Mouse (Mus musculus): ENCODE measurements around the gene Gm27021. TPM values are rescaled to one million over a fixed set of nuclear protein-coding genes. Genes with fewer than 3 reads are reported as not detected.
"Not testable (repeated sequence)": the region's sequence is repeated elsewhere in the genome, so short reads cannot be mapped to it uniquely, and the experiment has no call there.

Gene Gm27021
- polyA plus RNA-seq, 1 experiment from 2014 or later: 6.8 TPM

DNA sequence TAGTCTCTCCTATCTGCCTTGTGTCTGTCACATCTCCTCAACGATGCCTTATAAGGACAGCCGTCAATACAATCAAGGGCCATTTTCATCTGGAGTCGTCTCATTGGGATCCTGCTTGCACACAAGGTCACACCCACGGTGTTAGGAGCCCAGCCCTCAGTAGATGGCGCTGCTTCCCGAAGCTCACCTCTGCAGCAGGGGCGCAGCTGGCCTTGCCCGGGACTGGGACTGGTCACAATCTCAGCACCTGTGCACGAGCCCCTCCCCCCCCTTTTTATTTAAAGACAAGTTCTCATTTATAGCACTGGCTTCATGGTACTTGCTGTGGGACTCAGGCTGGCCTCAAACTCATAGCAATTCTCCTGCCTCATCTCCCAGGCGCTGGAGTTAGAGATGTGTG is 15.7 kb upstream of the Gm27021 start:
- Histone ChIP-seq H3K36me3 (replicated peaks) (no peaks in the 10 kb centered on the region), H3K27me3 (replicated peaks) (no peaks in the 10 kb centered on the region), H3K27ac (no peak overlapping the region), H3K4me3 (no peak overlapping the region), H3K4me1 (no peaks in the 10 kb centered on the region; the same call in 1 of the 2 replicates), H3K4me2 (no peak overlapping the region), H3K9ac (no peak overlapping the region), H3K9me3 (no peaks in the 10 kb centered on the region)
- 15% methylated on average over 10 of the region's 10 CpGs for WGBS
- no peak for ATAC-seq (replicated peaks)

DNA sequence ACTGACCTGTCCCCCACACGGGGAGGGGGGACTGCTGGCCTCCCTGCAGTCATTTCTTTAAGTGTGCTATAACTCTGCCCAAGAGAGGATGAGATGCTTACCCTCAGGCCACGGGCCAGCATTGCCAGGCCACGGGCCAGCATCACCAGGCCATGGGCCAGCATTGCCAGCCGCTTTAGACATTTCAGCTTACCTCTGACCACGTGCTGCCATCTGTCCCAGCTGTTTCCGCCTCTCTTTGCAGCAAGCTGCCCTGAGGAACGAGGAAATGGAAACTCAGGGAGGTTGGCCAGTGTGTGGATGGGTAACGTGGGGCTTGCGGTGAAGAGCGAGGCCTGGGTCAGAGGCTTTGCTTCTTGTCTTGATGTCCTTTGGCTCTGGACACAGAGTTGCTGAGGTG is 13.2 kb upstream of the Gm27021 start:
- WGBS: 79% methylated on average over 10 of the region's 10 CpGs
- no peak overlapping the region for H3K4me3 ChIP-seq
- no peaks in the 10 kb centered on the region; the same call in 1 of the 2 replicates for H3K4me1 ChIP-seq
- ATAC-seq (replicated peaks): no peak
- H3K27ac ChIP-seq: no peak overlapping the region
- no peaks in the 10 kb centered on the region for H3K36me3 ChIP-seq (replicated peaks)
- H3K9ac ChIP-seq: no peak overlapping the region
- no peaks in the 10 kb centered on the region for H3K9me3 ChIP-seq
- no peaks in the 10 kb centered on the region for H3K27me3 ChIP-seq (replicated peaks)
- no peak overlapping the region for H3K4me2 ChIP-seq

DNA sequence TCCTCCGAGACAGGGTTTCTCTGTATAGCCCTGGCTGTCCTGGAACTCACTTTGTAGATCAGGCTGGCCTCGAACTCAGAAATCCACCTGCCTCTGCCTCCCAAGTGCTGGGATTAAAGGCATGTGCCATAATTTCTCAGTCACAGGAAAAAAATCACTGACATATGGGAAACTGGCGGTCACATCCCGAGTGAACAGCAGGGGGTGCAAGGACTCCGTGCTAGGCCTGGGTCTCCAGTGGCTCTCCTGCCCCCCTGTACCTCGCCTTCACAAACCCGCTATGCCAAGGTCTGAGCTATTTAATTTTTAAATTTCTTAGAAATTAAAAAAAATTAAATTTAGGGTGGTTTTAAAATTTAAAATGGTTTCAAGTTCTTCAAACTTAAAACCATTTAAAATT is 12.5 kb upstream of the Gm27021 start:
- ATAC-seq (replicated peaks); H3K9ac ChIP-seq; H3K4me2 ChIP-seq; H3K9me3 ChIP-seq; H3K4me1 ChIP-seq; H3K27ac ChIP-seq; H3K4me3 ChIP-seq; H3K36me3 ChIP-seq (replicated peaks); H3K27me3 ChIP-seq (replicated peaks): not testable (repeated sequence)
- WGBS: 58% methylated on average over 7 of the region's 7 CpGs

DNA sequence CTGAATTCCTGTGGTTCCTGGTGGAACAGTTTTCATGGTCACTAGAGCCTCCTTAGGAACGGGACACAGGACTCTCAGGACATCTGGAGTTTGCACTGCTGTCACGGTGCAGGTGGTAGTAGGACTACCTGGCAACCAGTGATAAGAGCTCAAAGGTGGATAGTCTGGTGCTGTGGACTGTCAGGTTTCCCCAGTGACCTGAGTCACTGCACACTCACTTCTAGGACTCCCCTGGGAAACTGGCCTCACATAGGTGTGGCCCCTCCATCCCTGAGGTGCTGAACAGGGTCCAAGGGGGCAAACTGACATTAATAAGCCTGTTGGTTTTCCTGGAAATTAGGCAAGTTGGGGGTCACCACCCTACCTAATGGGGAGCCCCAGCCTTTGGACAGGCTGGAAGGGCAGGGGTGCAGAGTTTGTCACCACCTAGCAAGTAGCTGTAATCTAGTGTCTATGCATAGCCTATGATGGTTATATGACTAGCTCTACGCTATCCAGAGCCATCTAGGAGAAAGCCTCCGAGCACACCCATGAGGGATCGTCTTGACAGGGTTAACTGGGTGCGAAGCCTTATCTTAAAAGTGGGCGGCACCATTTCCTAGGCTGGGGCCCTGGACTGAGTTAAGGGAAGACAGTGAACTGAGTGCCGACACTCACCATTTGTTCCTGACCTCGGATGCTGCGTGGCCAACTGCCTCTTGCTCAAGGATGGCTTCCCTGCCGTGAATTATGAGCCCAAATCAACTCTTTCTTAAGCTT is 11.9 kb upstream of the Gm27021 start:
- ATAC-seq (replicated peaks): no peak
- 78% methylated on average over 11 of the region's 11 CpGs for WGBS
- no peaks in the 10 kb centered on the region for H3K36me3 ChIP-seq (replicated peaks)
- no peaks in the 10 kb centered on the region; the same call in 1 of the 2 replicates for H3K4me1 ChIP-seq
- no peak overlapping the region for H3K9ac ChIP-seq
- H3K27me3 ChIP-seq (replicated peaks): no peaks in the 10 kb centered on the region
- H3K4me2 ChIP-seq: no peak overlapping the region
- H3K4me3 ChIP-seq: no peak overlapping the region
- no peaks in the 10 kb centered on the region for H3K9me3 ChIP-seq
- no peak overlapping the region for H3K27ac ChIP-seq

DNA sequence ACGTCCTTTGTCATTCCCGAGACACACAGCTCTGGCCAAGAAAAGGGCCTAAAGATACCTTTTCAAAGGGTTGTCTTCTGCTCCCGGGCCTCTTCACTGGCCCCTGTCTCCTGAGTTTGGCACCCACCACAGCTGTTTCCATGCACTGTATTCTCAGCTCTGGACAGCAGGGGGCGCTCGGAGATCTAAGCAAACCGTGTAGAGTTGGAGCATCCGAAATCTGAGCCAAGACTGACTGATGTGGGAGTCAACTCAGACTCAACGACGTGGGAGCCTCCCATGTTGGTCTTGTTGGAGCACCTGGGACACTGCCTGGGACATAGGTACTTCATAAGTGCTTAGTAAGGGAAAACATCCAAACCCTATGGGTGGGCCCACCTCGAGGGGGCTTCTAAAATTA is 10.6 kb upstream of the Gm27021 start:
- WGBS: 11% methylated on average over 10 of the region's 10 CpGs
- H3K4me2 ChIP-seq: no peak overlapping the region
- no peak overlapping the region for H3K27ac ChIP-seq
- H3K4me1 ChIP-seq: no peaks in the 10 kb centered on the region; the same call in 1 of the 2 replicates
- H3K36me3 ChIP-seq (replicated peaks): peaks cover 2% of the 10 kb centered on the region; the same call in 1 of the 2 replicates
- H3K9ac ChIP-seq: no peak overlapping the region
- H3K4me3 ChIP-seq: no peak overlapping the region
- ATAC-seq (replicated peaks): 0 out of 2 replicates have a peak, but pooled peaks have one; percentile 56
- H3K9me3 ChIP-seq: no peaks in the 10 kb centered on the region
- no peaks in the 10 kb centered on the region for H3K27me3 ChIP-seq (replicated peaks)

DNA sequence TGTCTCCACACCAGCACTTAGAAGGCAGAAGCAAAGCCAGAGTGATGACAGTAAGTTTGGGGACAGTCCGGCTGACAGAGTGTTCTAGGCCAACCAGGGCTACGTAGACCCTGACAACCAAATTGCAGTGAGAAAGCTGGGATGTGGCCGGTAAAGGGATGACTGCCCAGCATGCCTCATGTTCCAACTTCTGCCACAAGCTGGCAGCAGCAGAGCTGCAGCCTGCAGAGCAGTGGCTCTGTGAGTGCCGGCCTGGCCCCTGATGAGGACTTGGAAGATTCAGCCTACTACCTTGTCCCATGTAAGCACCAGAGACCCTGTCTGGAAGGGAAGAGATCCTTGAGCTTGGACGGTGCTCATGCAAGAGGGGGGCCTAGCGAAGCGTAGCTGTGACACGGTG is 7.8 kb upstream of the Gm27021 start:
- Histone ChIP-seq H3K9me3 (no peaks in the 10 kb centered on the region), H3K27ac (no peak overlapping the region), H3K4me2 (no peak overlapping the region), H3K36me3 (replicated peaks) (peaks cover 18% of the 10 kb centered on the region; the same call in 1 of the 2 replicates), H3K9ac (no peak overlapping the region), H3K27me3 (replicated peaks) (no peaks in the 10 kb centered on the region), H3K4me3 (no peak overlapping the region), H3K4me1 (peaks cover 8% of the 10 kb centered on the region; the same call in 1 of the 2 replicates)
- ATAC-seq (replicated peaks): no peak
- 75% methylated on average over 8 of the region's 8 CpGs for WGBS

DNA sequence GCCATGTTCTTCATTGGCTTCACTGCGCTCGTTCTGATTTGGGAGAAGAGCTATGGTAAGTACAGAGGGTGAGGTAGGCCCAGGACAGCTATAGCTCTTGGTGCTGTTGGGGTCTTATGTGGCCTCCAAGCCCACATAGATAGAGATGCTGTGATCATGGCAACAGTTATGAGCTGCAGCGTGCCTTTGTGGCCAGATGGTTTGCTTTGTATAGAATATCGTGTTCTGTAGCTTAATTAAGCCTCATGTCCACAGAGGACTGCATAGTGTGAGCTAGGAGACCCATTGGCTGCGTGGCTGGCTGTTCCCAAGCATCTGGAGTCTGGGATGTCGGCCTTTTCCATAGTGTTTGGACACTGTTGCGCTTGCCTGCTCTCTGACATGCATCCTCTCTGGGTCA is 5.4 kb upstream of the Gm27021 start:
- Histone ChIP-seq H3K4me3 (no peak overlapping the region), H3K9me3 (no peaks in the 10 kb centered on the region), H3K36me3 (replicated peaks) (peaks cover 18% of the 10 kb centered on the region; the same call in 1 of the 2 replicates), H3K27ac (no peak overlapping the region), H3K4me1 (peaks cover 24% of the 10 kb centered on the region), H3K9ac (no peak overlapping the region), H3K27me3 (replicated peaks) (no peaks in the 10 kb centered on the region), H3K4me2 (no peak overlapping the region)
- WGBS: 93% methylated on average over 7 of the region's 7 CpGs
- ATAC-seq (replicated peaks): no peak

DNA sequence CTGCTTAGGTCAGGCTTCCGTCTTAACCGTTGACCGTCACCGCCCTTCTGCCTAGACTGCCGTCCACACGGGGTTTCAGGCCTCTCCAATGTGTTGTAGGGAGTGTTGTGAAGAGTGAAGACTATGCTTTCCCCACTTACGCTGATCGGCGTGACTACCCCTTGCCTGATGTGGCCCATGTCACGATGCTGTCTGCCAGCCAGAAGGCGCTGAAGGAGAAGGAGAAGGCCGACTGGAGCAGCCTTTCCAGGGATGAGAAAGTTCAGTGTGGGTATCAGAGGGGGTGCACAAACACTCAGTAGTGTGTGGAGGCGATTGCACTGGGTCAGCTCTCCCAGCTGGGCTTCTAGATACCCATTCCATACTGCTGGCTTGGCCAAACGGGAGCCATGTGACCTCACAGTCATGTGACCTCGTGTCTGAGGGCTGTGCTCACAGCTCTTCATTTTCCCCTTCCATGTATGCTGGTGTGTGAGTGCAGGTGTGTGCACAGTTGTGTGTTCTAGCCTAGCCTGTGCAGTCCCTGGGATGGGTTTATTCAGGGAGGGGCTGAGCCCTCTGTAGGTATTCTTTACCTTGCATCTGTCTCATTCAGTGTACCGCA is 4.8 kb upstream of the Gm27021 start:
- H3K27me3 ChIP-seq (replicated peaks): no peaks in the 10 kb centered on the region
- no peak overlapping the region for H3K27ac ChIP-seq
- 93% methylated on average over 16 of the region's 16 CpGs for WGBS
- H3K9me3 ChIP-seq: no peaks in the 10 kb centered on the region
- no peak overlapping the region for H3K4me3 ChIP-seq
- no peak overlapping the region for H3K4me2 ChIP-seq
- H3K9ac ChIP-seq: no peak overlapping the region
- H3K4me1 ChIP-seq: peaks cover 24% of the 10 kb centered on the region
- ATAC-seq (replicated peaks): no peak
- peaks cover 18% of the 10 kb centered on the region; the same call in 1 of the 2 replicates for H3K36me3 ChIP-seq (replicated peaks)

DNA sequence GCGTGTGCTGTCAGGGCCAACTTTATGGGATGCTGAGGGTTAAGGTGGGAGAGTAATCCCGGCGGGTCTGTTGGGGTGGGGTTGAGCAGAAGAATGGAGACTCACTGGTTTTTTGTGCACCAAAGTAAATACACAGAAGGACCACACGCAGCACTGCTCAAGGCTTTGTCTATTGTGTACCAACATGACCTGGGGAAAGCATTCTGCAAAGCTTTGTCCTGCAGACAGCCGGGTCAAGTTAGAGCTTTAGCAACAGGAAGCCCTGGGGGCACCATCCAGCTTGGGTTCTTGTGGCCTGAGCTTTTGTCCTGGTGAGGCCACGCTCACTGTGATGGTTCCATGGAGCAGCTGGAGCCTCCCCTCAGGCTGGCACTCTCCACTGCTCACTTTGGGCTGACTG is 3.9 kb upstream of the Gm27021 start:
- Histone ChIP-seq H3K9me3 (no peaks in the 10 kb centered on the region), H3K4me1 (peaks cover 30% of the 10 kb centered on the region), H3K4me3 (no peak overlapping the region), H3K9ac (no peak overlapping the region), H3K27me3 (replicated peaks) (no peaks in the 10 kb centered on the region), H3K27ac (no peak overlapping the region), H3K4me2 (no peak overlapping the region), H3K36me3 (replicated peaks) (peaks cover 18% of the 10 kb centered on the region; the same call in 1 of the 2 replicates)
- ATAC-seq (replicated peaks): no peak
- WGBS: 53% methylated on average over 6 of the region's 6 CpGs

DNA sequence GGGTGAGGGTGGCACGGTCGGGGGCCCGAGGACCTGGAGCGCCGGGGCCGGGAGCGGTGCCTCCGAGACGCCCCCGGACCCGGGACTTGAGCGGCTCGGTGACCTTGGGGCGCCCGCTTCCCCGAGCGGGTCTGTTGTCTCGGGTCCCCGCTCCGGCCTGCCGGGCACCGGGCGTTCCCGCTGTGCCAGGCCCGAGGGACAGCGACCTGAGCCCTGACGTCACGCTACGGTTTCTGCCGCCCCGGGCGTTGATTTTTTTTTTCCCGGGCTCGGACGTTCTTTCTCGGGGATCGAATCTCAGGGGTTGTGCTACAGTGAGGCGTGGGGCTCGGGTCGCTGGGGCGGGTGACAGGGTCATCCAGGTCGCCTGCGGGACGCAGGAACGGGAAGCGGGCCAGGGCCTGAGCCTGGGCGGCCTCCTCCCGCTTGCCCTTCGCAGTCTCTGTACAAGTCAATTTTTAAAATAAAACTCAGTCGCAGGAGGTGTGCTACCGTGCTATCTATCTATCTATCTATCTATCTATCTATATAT is 561 bp upstream of the Gm27021 start, which contains the start of gene Emc8:
Gene Emc8 (minus strand): TSS at position 200 of the 532 bp plus-strand sequence.
- Histone ChIP-seq H3K4me2 (peak within 1 kb of the TSS; percentile 73), H3K4me3 (peak within 1 kb of the TSS; percentile 98), H3K9ac (peak within 1 kb of the TSS; percentile 97), H3K27ac (peak within 1 kb of the TSS; percentile 85), H3K4me1 (peaks cover 61% of the 10 kb centered on the region), H3K27me3 (replicated peaks) (no peaks in the 10 kb centered on the region), H3K9me3 (no peaks in the 10 kb centered on the region), H3K36me3 (replicated peaks) (peaks cover 17% of the 10 kb centered on the region; the same call in 1 of the 2 replicates)
- under 1% methylated on average over 50 of the region's 51 CpGs for WGBS
- no peak for ATAC-seq (replicated peaks)

DNA sequence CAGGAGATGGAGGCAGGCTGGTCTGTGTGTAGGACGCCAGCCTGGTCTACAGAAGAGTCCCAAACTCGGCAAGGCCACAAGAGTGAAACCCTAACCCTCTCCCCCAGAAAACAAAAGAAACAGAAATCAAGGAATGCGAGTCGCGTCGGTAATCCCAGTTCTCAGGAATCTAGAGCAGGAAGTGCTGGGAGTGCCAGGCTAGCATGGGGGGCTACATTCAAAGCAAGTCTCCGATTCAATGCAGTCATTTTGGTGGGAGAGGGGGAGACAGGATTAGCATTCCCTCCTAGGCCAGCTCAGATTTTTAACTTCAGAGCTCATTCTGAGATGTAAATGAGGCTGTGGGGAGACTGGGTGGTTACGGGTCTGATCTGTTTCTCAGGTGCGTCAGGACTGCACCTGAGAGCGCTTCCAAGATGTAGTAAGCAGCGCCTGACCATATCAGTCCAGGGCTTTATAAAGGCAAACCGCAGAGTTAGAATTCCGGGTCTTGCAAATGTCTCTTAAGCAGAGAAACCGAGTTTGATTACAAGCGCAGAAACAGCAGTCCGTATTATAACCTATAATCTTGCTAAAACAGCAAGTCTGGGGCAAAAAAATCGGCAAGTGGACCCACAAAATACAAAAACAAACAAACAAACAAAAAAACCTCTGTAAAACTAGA is 940 bp downstream of the Gm27021 start:
- H3K27ac ChIP-seq: peak overlapping the region; percentile 85
- peak overlapping the region; percentile 73 for H3K4me2 ChIP-seq
- ATAC-seq (replicated peaks): no peak
- peaks cover 2% of the 10 kb centered on the region; the same call in 1 of the 2 replicates for H3K36me3 ChIP-seq (replicated peaks)
- no peaks in the 10 kb centered on the region for H3K9me3 ChIP-seq
- peak overlapping the region; percentile 98 for H3K4me3 ChIP-seq
- peaks cover 61% of the 10 kb centered on the region for H3K4me1 ChIP-seq
- H3K9ac ChIP-seq: peak overlapping the region; percentile 97
- no peaks in the 10 kb centered on the region for H3K27me3 ChIP-seq (replicated peaks)
- WGBS: 2% methylated on average over 17 of the region's 17 CpGs
